Mouse (Mus musculus): ENCODE measurements around the gene Gm20661. TPM values are rescaled to one million over a fixed set of nuclear protein-coding genes. Genes with fewer than 3 reads are reported as not detected.
A peak's percentile ranks its signal among the peaks of the same experiment; 100 is the strongest.

Gene Gm20661
- polyA plus RNA-seq, 1 experiment from 2014 or later: 0.66 TPM

DNA sequence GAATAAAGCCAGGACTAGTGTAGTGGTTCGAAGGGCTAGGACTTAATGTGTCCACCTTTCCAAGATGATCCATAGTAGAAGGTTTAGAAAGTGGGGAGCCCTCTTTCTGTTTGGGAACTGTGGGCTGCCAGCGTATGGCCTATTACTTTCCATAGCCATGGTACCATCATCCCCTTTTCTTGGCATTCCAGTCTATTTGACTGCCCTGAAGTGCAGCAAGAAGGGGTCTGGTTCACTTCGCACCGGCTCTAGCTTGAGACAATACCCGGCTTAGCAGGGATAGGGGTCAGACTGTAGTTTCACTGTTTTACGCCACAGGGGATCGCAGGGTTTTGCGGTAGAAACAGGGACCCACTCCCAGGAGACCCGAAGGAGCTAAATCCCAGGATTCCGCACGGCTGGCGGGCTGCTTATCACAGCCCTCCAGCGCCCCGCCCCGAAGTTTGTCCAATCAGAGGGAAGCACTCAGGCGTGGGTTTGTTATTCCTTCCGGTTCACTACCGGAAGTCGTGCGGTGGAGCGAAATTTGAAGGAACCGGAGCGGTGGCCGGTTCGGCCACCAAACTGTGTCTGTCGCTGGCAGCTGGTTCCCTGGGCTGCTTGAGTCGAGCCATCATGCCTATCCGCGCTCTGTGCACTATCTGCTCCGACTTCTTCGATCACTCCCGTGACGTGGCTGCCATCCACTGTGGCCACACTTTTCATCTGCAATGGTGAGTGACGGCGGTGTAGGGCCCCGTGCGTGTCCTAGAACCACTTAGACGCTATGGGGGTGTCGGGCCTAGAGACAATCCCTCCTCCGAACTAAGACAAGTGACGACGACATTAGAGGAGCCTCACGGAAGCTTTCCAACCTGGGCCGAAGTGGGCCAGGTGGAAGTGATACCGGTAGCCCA is 32.1 kb upstream of the Gm20661 start:
- H3K27ac ChIP-seq (replicated peaks): peak overlapping the region; percentile 74
- H3K36me3 ChIP-seq (replicated peaks): no peaks in the 10 kb centered on the region
- peak overlapping the region; percentile 71 for H3K9ac ChIP-seq
- H3K4me2 ChIP-seq: peak overlapping the region; percentile 86
- peak overlapping the region; percentile 88 for H3K4me3 ChIP-seq (replicated peaks)
- 11% methylated on average over 45 of the region's 45 CpGs for WGBS (ENCODE audit: insufficient replicate concordance)
- ATAC-seq (ENCODE audit: insufficient read depth): peak; percentile 87
- H3K27me3 ChIP-seq: peaks cover 4% of the 10 kb centered on the region; the same call in 1 of the 2 replicates
- no peaks in the 10 kb centered on the region for H3K9me3 ChIP-seq (replicated peaks)
- peaks cover 31% of the 10 kb centered on the region for H3K4me1 ChIP-seq (replicated peaks)

DNA sequence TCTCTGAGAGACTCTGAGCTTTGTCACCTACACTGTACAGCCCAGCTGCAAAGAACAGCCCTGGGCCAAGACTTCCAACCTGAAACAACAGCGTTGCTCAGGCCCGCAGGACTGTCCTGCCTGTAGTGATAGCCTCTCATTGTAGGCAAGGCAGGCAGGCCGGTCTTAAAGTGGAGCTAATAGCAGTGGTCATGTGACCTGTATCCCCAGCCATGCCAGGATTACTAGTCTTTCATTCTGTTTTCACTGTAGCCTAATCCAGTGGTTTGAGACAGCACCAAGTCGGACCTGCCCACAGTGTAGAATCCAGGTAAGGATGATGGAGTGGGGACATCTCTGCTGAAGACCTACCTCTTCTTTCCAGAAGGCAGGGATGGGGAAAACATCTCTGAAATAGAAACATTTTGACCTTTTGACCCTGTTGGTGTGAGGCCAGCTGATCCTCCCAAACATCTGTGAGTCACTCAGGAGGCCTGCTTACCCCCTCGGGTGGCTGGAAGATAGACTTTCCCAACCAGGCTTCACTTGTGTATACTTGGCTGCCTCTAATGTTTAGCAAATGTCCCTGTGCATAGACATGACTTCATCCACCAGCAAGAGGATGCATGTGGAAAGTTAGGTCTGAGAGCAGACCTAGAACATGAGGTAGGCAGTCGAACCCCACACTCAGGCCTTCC is 27.1 kb upstream of the Gm20661 start:
- 79% methylated on average over 6 of the region's 6 CpGs for WGBS (ENCODE audit: insufficient replicate concordance)
- no peak overlapping the region for H3K9ac ChIP-seq
- no peaks in the 10 kb centered on the region for H3K9me3 ChIP-seq (replicated peaks)
- H3K27me3 ChIP-seq: no peaks in the 10 kb centered on the region
- no peak overlapping the region for H3K4me3 ChIP-seq (replicated peaks)
- ATAC-seq (ENCODE audit: insufficient read depth): no peak
- H3K4me2 ChIP-seq: no peak overlapping the region
- no peak overlapping the region for H3K27ac ChIP-seq (replicated peaks)
- H3K4me1 ChIP-seq (replicated peaks): peaks cover 21% of the 10 kb centered on the region
- H3K36me3 ChIP-seq (replicated peaks): peaks cover 50% of the 10 kb centered on the region

DNA sequence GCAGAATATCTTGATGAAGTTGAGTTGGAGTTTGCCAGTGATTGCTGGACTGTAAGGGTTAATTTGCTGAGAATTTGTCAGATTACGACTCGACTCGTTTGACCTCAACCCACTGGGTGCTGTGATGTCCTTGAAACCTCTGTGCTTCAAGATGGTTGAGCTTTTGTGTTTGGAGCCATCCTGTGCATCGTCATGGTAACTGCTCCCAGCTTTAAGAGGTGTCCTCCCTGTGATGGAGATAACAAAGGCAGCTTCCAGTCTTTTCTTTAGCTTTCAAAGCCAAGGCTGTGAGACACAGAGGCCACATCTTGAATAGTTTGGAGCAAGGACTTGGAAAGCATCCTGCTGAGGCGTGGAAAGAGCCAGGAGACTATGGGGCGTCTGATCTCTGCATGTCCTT is 25.7 kb upstream of the Gm20661 start:
- H3K27ac ChIP-seq (replicated peaks): no peak overlapping the region
- H3K36me3 ChIP-seq (replicated peaks): peaks cover 63% of the 10 kb centered on the region
- H3K27me3 ChIP-seq: no peaks in the 10 kb centered on the region
- ATAC-seq (ENCODE audit: insufficient read depth): no peak
- WGBS (ENCODE audit: insufficient replicate concordance): 55% methylated on average over 6 of the region's 6 CpGs
- H3K4me3 ChIP-seq (replicated peaks): no peak overlapping the region
- H3K9me3 ChIP-seq (replicated peaks): no peaks in the 10 kb centered on the region
- no peak overlapping the region for H3K4me2 ChIP-seq
- peaks cover 9% of the 10 kb centered on the region for H3K4me1 ChIP-seq (replicated peaks)
- no peak overlapping the region for H3K9ac ChIP-seq

DNA sequence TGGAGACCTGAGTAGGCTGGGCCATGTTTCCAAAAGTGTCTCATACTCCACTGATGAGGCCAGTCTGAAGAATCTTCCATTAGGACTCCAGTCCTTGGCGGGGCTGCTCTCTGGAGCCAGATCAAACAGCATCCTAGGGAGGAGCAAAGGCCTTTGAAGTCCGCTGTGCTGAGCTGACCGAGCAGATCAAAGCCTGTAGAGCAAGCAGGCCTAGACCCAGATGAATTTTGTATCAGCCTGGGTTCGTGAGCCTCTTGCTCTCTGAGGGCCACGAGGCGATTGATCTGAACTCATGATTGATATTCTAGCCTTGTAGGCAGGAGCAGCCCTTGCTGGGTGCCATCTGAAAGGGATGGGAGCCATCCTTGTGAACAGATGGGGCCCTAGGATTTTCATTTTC is 23.0 kb upstream of the Gm20661 start:
- 82% methylated on average over 6 of the region's 6 CpGs for WGBS (ENCODE audit: insufficient replicate concordance)
- H3K27ac ChIP-seq (replicated peaks): 0 out of 2 replicates have a peak overlapping the region, but pooled peaks have one; percentile 3
- peaks cover 13% of the 10 kb centered on the region for H3K4me1 ChIP-seq (replicated peaks)
- no peak for ATAC-seq (ENCODE audit: insufficient read depth)
- no peaks in the 10 kb centered on the region for H3K9me3 ChIP-seq (replicated peaks)
- no peak overlapping the region for H3K4me3 ChIP-seq (replicated peaks)
- no peak overlapping the region for H3K9ac ChIP-seq
- no peak overlapping the region for H3K4me2 ChIP-seq
- H3K27me3 ChIP-seq: no peaks in the 10 kb centered on the region
- peaks cover 89% of the 10 kb centered on the region for H3K36me3 ChIP-seq (replicated peaks)

DNA sequence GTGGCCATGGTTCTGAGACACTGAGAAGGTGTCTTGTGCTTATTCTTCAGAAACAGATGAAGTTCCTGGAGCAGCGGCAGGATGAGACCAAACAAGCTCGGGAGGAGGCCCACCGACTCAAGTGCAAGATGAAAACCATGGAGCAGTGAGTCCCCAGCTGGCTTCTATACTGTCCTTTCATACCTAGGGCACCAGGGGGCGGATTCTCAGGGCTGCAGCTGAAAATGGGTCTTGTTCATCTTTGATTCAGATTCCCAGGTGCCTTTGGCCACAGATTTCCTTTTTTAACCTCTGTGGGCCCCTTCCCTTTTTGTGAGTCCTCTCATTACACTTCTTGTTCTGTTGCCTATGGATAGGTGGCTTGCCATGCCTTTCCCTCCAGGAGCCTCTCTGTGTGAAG is 21.9 kb upstream of the Gm20661 start:
- no peaks in the 10 kb centered on the region for H3K9me3 ChIP-seq (replicated peaks)
- no peak overlapping the region for H3K9ac ChIP-seq
- no peak for ATAC-seq (ENCODE audit: insufficient read depth)
- peaks cover 95% of the 10 kb centered on the region for H3K36me3 ChIP-seq (replicated peaks)
- H3K27me3 ChIP-seq: no peaks in the 10 kb centered on the region
- H3K4me1 ChIP-seq (replicated peaks): peaks cover 13% of the 10 kb centered on the region
- no peak overlapping the region for H3K4me3 ChIP-seq (replicated peaks)
- 56% methylated on average over 4 of the region's 4 CpGs for WGBS (ENCODE audit: insufficient replicate concordance)
- no peak overlapping the region for H3K27ac ChIP-seq (replicated peaks)
- H3K4me2 ChIP-seq: no peak overlapping the region

DNA sequence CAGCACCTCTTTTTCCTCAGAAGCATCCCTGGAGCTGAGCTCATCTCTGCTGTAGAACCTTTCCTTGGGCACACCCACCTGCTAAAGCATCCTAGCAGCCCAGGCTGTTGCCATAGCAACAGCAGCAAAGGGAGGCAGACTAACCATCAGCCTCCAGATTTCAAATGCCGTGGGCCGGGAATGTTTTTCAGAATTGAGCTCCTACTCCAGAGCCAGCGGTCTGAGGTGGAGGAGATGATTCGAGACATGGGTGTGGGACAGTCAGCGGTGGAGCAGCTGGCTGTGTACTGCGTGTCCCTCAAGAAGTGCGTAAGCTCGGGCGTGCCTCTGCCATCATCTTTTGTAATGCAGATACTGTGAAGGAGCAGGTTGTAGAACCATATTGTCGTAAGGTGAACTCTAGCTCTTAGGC is 21.5 kb upstream of the Gm20661 start:
- no peak overlapping the region for H3K4me2 ChIP-seq
- H3K36me3 ChIP-seq (replicated peaks): peaks cover 94% of the 10 kb centered on the region
- H3K9ac ChIP-seq: no peak overlapping the region
- H3K27me3 ChIP-seq: no peaks in the 10 kb centered on the region
- H3K4me3 ChIP-seq (replicated peaks): no peak overlapping the region
- no peaks in the 10 kb centered on the region for H3K9me3 ChIP-seq (replicated peaks)
- WGBS (ENCODE audit: insufficient replicate concordance): 89% methylated on average over 10 of the region's 10 CpGs
- H3K4me1 ChIP-seq (replicated peaks): peaks cover 15% of the 10 kb centered on the region
- H3K27ac ChIP-seq (replicated peaks): no peak overlapping the region
- ATAC-seq (ENCODE audit: insufficient read depth): no peak

DNA sequence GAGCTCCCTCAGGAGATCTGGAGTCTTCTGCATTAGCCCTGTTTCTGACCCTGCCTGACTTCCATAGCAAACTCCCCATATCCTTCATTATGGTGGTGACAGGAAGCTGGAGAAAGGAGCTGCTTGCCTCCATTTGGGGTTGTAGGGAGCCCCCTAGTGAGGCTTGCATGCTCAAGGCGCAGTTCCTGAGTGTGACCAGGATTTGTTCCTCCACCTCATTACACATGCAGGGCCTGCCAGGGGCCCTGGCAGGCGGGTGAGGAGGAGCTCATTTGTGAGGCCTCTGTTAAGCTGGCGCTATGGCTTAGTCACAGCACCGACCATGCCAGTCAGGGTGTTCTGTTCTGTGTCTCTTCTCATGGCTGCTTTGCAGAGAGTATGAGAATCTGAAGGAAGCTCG is 21.0 kb upstream of the Gm20661 start:
- Histone ChIP-seq H3K36me3 (replicated peaks) (peaks cover 94% of the 10 kb centered on the region), H3K27ac (replicated peaks) (no peak overlapping the region), H3K9me3 (replicated peaks) (no peaks in the 10 kb centered on the region), H3K4me2 (no peak overlapping the region), H3K9ac (no peak overlapping the region), H3K4me3 (replicated peaks) (no peak overlapping the region), H3K27me3 (no peaks in the 10 kb centered on the region), H3K4me1 (replicated peaks) (peaks cover 20% of the 10 kb centered on the region)
- 62% methylated on average over 5 of the region's 5 CpGs for WGBS (ENCODE audit: insufficient replicate concordance)
- no peak for ATAC-seq (ENCODE audit: insufficient read depth)

DNA sequence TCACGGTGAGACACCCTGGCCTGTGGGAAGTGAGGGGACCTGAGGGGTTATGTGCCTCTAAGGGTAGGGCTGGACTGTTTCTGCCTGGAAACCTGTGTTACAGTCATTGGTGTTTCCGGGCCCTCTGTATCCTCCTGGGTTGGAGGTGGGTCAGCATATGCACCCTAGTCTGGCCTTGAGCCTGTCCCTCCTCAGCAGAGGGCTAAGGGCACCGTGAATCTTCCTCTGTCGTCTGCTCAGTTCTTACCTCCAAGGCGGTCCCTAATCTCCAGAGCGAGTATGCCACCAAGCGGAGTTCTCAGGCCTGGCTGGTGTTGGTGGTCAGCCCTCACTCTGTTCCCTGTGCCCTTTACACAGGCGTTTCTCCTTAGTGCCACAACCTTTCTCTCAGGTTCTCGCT is 19.9 kb upstream of the Gm20661 start:
- H3K4me1 ChIP-seq (replicated peaks): peaks cover 28% of the 10 kb centered on the region
- no peak overlapping the region for H3K27ac ChIP-seq (replicated peaks)
- no peaks in the 10 kb centered on the region for H3K27me3 ChIP-seq
- H3K36me3 ChIP-seq (replicated peaks): peaks cover 92% of the 10 kb centered on the region
- no peak overlapping the region for H3K9ac ChIP-seq
- H3K9me3 ChIP-seq (replicated peaks): no peaks in the 10 kb centered on the region
- no peak overlapping the region for H3K4me3 ChIP-seq (replicated peaks)
- no peak overlapping the region for H3K4me2 ChIP-seq
- 85% methylated on average over 9 of the region's 9 CpGs for WGBS (ENCODE audit: insufficient replicate concordance)
- ATAC-seq (ENCODE audit: insufficient read depth): no peak

DNA sequence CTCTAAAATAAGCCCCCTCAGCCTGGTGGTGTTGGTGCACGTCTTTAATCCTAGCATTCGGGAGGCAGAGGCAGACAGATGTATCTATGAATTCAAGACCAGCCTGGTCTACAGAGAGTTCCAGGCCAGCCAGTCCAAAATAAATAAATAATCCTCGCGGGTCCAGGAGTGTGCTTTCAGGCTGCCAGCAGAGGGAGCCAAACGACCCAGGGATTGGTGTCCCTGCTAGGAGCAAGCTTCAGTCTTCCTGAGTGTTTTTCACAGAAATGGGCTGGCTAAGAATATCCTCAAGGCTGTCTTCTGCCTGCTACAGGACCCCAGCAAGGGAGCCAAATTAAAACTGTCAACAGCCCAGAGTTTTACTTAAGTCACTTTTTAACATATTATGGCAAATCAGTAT is 19.2 kb upstream of the Gm20661 start:
- Histone ChIP-seq H3K9me3 (replicated peaks) (no peaks in the 10 kb centered on the region), H3K4me2 (no peak overlapping the region), H3K4me1 (replicated peaks) (peaks cover 31% of the 10 kb centered on the region), H3K9ac (0 out of 2 replicates have a peak overlapping the region, but pooled peaks have one; percentile 11), H3K27ac (replicated peaks) (peak overlapping the region; percentile 66), H3K4me3 (replicated peaks) (no peak overlapping the region), H3K36me3 (replicated peaks) (peaks cover 92% of the 10 kb centered on the region), H3K27me3 (no peaks in the 10 kb centered on the region)
- ATAC-seq (ENCODE audit: insufficient read depth): peak; percentile 69
- WGBS (ENCODE audit: insufficient replicate concordance): 10% methylated on average over 5 of the region's 5 CpGs

DNA sequence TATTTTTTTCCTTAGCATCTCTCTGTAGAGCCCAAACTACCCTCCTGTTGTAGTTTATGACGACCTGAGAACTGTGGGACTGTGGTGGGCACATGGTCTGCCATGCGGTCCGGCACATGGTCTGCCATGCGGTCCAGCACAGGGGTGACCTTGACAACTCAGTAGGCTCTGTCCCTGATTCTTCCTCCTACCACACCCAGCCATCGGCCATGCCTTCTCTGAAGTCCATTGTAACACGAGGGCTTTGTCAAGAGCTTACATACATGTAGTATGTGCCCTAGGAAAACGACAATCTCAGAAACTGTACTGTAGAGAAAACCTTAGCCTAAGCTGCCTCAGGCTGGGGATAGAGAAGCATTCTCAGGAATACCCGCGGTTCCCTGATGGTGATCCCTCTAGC is 18.2 kb upstream of the Gm20661 start:
- Histone ChIP-seq H3K9ac (no peak overlapping the region), H3K4me3 (replicated peaks) (no peak overlapping the region), H3K4me2 (no peak overlapping the region), H3K27ac (replicated peaks) (peak overlapping the region; percentile 66; the same call in 1 of the 2 replicates), H3K27me3 (no peaks in the 10 kb centered on the region), H3K9me3 (replicated peaks) (no peaks in the 10 kb centered on the region), H3K36me3 (replicated peaks) (peaks cover 92% of the 10 kb centered on the region), H3K4me1 (replicated peaks) (peaks cover 33% of the 10 kb centered on the region)
- WGBS (ENCODE audit: insufficient replicate concordance): 82% methylated on average over 9 of the region's 9 CpGs
- ATAC-seq (ENCODE audit: insufficient read depth): no peak

DNA sequence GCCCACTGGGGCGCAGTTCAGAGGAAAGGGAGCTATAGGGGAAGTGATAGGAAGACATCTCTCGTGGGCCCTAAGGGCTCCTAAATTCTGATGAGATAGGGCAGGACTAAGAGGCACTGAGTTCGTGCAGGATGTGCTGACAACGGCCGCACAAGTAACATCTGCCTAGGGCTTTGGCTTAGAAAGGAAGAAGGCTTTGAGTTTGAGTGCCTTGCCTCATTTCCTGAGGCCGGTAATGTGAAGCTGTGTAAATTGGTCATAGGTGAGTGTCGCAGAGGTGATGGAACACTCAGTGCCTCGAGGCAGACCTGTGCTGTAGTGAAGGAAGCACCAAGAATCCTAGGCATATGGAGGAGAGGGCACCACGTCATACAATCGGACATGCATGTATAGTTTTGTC is 16.2 kb upstream of the Gm20661 start:
- 55% methylated on average over 10 of the region's 10 CpGs for WGBS (ENCODE audit: insufficient replicate concordance)
- H3K4me3 ChIP-seq (replicated peaks): no peak overlapping the region
- no peak overlapping the region for H3K4me2 ChIP-seq
- ATAC-seq (ENCODE audit: insufficient read depth): no peak
- H3K9ac ChIP-seq: no peak overlapping the region
- H3K4me1 ChIP-seq (replicated peaks): peaks cover 49% of the 10 kb centered on the region
- peak overlapping the region; percentile 42; the same call in 1 of the 2 replicates for H3K27ac ChIP-seq (replicated peaks)
- H3K36me3 ChIP-seq (replicated peaks): peaks cover 88% of the 10 kb centered on the region
- no peaks in the 10 kb centered on the region for H3K9me3 ChIP-seq (replicated peaks)
- no peaks in the 10 kb centered on the region for H3K27me3 ChIP-seq
